Mouse (Mus musculus): ENCODE results near the gene Mast2. TPM values are rescaled to one million over a fixed set of nuclear protein-coding genes. Genes with fewer than 3 reads are reported as not detected.

Mast2 gene
- total and polyA plus RNA-seq, 3 experiments, result 4.2 to 21.4 (median 11.1) TPM

- H3K36me3 ChIP-seq (replicated peaks in 1 of 2; ENCODE audit: control insufficient read depth in 1 of 2, insufficient read depth in 1 of 2, low read length in 1 of 2), result peaks cover 7 to 16% of the 10 kb centered on the region in 2 experiments
- peaks cover 8% of the 10 kb centered on the region for H3K79me2 ChIP-seq (replicated peaks; ENCODE audit: control insufficient read depth, extremely low read depth, insufficient read depth, poor library complexity, severe bottlenecking)
- H3K27me3 ChIP-seq (replicated peaks), result no peaks in the 10 kb centered on the region
- H3K27ac ChIP-seq (ENCODE audit: insufficient read depth, low read depth), result peak within 1 kb of the TSS; percentile 45; the same call in 1 of the 2 replicates
- in situ Hi-C loops (cut with MboI; ENCODE audit: low pct_ligation_motif_present, low pct_unique_long_range_greater_than_20kb, low sequenced_read_pairs), result no loop called here
- no peaks in the 10 kb centered on the region for H3K9me3 ChIP-seq (replicated peaks; ENCODE audit: low read length)
- TF ChIP-seq MAZ (IDR thresholded peaks at IDR 0.05; ENCODE audit: low read depth, low read length) (no peak; the same call in 1 of the 2 replicates), MAX (IDR thresholded peaks at IDR 0.05; ENCODE audit: low read length) (peak; percentile 68), MYC (IDR thresholded peaks at IDR 0.05; ENCODE audit: low read depth, low read length) (0 out of 2 replicates have a peak, but pooled peaks have one; percentile 45), IRF4 (IDR thresholded peaks at IDR 0.05; ENCODE audit: low read depth, low read length) (peak; percentile 50; the same call in 1 of the 2 replicates), ZMIZ1 (IDR thresholded peaks at IDR 0.05; ENCODE audit: low read depth, low read length) (peak; percentile 71), RAD21 (IDR thresholded peaks at IDR 0.05; ENCODE audit: low read depth, low read length) (no peak), CHD1 (IDR thresholded peaks at IDR 0.05; ENCODE audit: low read depth, low read length) (no peak), ZKSCAN1 (IDR thresholded peaks at IDR 0.05; ENCODE audit: borderline replicate concordance, low read depth, low read length) (no peak), MAFK (IDR thresholded peaks at IDR 0.05; ENCODE audit: insufficient replicate concordance, low read length) (no peak), NRF1 (IDR thresholded peaks at IDR 0.05; ENCODE audit: low read depth, low read length) (peak; percentile 93), USF1 (IDR thresholded peaks at IDR 0.05; ENCODE audit: low read depth, low read length) (peak; percentile 42; the same call in 1 of the 2 replicates), BHLHE40 (IDR thresholded peaks at IDR 0.05; ENCODE audit: low read depth, low read length) (peak; percentile 48; the same call in 1 of the 2 replicates), MXI1 (IDR thresholded peaks at IDR 0.05; ENCODE audit: low read depth, low read length) (peak; percentile 76), POLR2A (IDR thresholded peaks at IDR 0.05; ENCODE audit: low read depth, low read length) (peak; percentile 98), USF2 (conservative IDR thresholded peaks at IDR 0.05; ENCODE audit: low read depth, low read length) (no peak), EP300 (IDR thresholded peaks at IDR 0.05; ENCODE audit: low read length) (no peak), HCFC1 (IDR thresholded peaks at IDR 0.05; ENCODE audit: low read depth, low read length) (peak; percentile 62), CTCF (conservative IDR thresholded peaks at IDR 0.05 in 1 of 2, IDR thresholded peaks at IDR 0.05 in 1 of 2; ENCODE audit: low read depth in 2 of 2, low read length in 2 of 2) (no peak), SMC3 (IDR thresholded peaks at IDR 0.05; ENCODE audit: low read depth, low read length) (no peak), ETS1 (conservative IDR thresholded peaks at IDR 0.05; ENCODE audit: low read depth, low read length) (0 out of 2 replicates have a peak, but pooled peaks have one; percentile 17), TCF12 (IDR thresholded peaks at IDR 0.05; ENCODE audit: low read depth, low read length) (peak; percentile 89), JUND (conservative IDR thresholded peaks at IDR 0.05; ENCODE audit: low read depth, low read length) (no peak), E2F4 (IDR thresholded peaks at IDR 0.05; ENCODE audit: insufficient replicate concordance, low read depth, low read length) (peak; percentile 94; the same call in 1 of the 2 replicates), TBP (conservative IDR thresholded peaks at IDR 0.05; ENCODE audit: low read depth, low read length) (0 out of 2 replicates have a peak, but pooled peaks have one; percentile 51), ZC3H11A (IDR thresholded peaks at IDR 0.05; ENCODE audit: low read depth, low read length) (no peak), RCOR1 (conservative IDR thresholded peaks at IDR 0.05; ENCODE audit: low read depth, low read length) (no peak), CHD2 (IDR thresholded peaks at IDR 0.05; ENCODE audit: low read length) (no peak), KAT2A (IDR thresholded peaks at IDR 0.05; ENCODE audit: insufficient replicate concordance, low read length) (peak; percentile 76; the same call in 1 of the 2 replicates), ZNF384 (IDR thresholded peaks at IDR 0.05; ENCODE audit: low read depth, low read length) (no peak), ELF1 (IDR thresholded peaks at IDR 0.05; ENCODE audit: low read depth, low read length) (peak; percentile 66), SIN3A (IDR thresholded peaks at IDR 0.05; ENCODE audit: low read length) (peak; percentile 81), GABPA (IDR thresholded peaks at IDR 0.05; ENCODE audit: insufficient replicate concordance, low read depth, low read length) (no peak), UBTF (IDR thresholded peaks at IDR 0.05; ENCODE audit: low read depth, low read length) (no peak), MEF2A (IDR thresholded peaks at IDR 0.05; ENCODE audit: borderline replicate concordance, low read depth, low read length) (peak; percentile 29; the same call in 1 of the 2 replicates), POLR2AphosphoS2 (IDR thresholded peaks at IDR 0.05; ENCODE audit: low read depth, low read length) (peak; percentile 81), PAX5 (IDR thresholded peaks at IDR 0.05; ENCODE audit: low read length) (no peak), JUN (IDR thresholded peaks at IDR 0.05; ENCODE audit: insufficient read depth, low read depth, low read length) (no peak), NELFE (IDR thresholded peaks at IDR 0.05; ENCODE audit: low read depth, low read length) (peak; percentile 98)
- peak within 1 kb of the TSS; percentile 70 for H3K9ac ChIP-seq (ENCODE audit: insufficient read depth, low read depth)
- peak within 1 kb of the TSS; percentile 69 to 76 (median 73) for H3K4me3 ChIP-seq (replicated peaks in 1 of 3; ENCODE audit: low read depth in 2 of 3, low read length in 2 of 3, poor library complexity in 1 of 3)
- H3K4me2 ChIP-seq (ENCODE audit: insufficient read depth, low read depth, poor library complexity, severe bottlenecking), result peak within 1 kb of the TSS; percentile 91
- DNase-seq (ENCODE audit: extremely low read depth), result peak; percentile 95
- H3K4me1 ChIP-seq (ENCODE audit: control insufficient read depth in 1 of 2, insufficient read depth in 2 of 2), result peaks cover 3 to 22% of the 10 kb centered on the region in 2 experiments; a peak in 3 of 4 replicates
- dilution Hi-C loops (cut with MboI; ENCODE audit: extremely low pct_ligation_motif_present, extremely low pct_unique_long_range_greater_than_20kb, low sequenced_read_pairs), result no loop called here
Measured at GRCm38 (mm10) chr4:116507425-116508218, 43.6 kb upstream of the Mast2 start, which contains the start of gene Ipp. TSS of gene Ipp (plus strand) at chr4:116507549.

Measured in CH12.LX (cell line).